In genomic region chr17:15467669-15468068, GRCm38 (mm10) we compare ENCODE assay signal across 9 mouse cellular contexts. TPM values are rescaled to one million over a fixed set of nuclear protein-coding genes. Genes with fewer than 3 reads are reported as not detected.
DNase-seq lines count a peak whose midpoint lies in the region; ATAC-seq and TF ChIP-seq lines count a peak whose summit lies in the region.
"Had no signal": no experiment of that assay in that cellular context is flagged by ENCODE, and none has a peak within 500 bp of the region (broad histone marks: within the 10 kb centered on the region; RNA-seq: fewer than 3 reads in every experiment).

No protein-coding gene starts in this region.

- no peaks in the 10 kb centered on the region for H3K4me1 ChIP-seq in bone marrow macrophage, adult 2 months (ENCODE audit: control insufficient read depth, insufficient read depth, low read length)
- H3K4me1 ChIP-seq in embryonic fibroblast, embryonic 13.5 days (ENCODE audit: control insufficient read depth, insufficient read depth, low read length): no peaks in the 10 kb centered on the region
- H3K4me1 ChIP-seq in heart, embryonic 14.5 days (ENCODE audit: control insufficient read depth in 2 of 2, insufficient read depth in 2 of 2, low read length in 2 of 2): peaks cover 2% of the 10 kb centered on the region in 2 experiments; a peak in 2 of 4 replicates
- H3K4me1 ChIP-seq in lung, adult 2 months (ENCODE audit: control insufficient read depth, insufficient read depth, low read length): no peaks in the 10 kb centered on the region
- H3K4me1 ChIP-seq: limb, embryonic 15.5 days had no signal

- H3K27ac ChIP-seq in bone marrow macrophage, adult 2 months (ENCODE audit: insufficient read depth, low read depth, low read length): no peak overlapping the region
- no peak overlapping the region for H3K27ac ChIP-seq in embryonic fibroblast, embryonic 13.5 days (ENCODE audit: insufficient read depth, low read length)
- no peak overlapping the region for H3K27ac ChIP-seq in heart, embryonic 14.5 days (replicated peaks in 1 of 2; ENCODE audit: control insufficient read depth in 1 of 2, insufficient read depth in 1 of 2, low read depth in 2 of 2, low read length in 2 of 2)
- H3K27ac ChIP-seq: limb, embryonic 15.5 days had no signal

- TF ChIP-seq POLR2A in bone marrow macrophage, adult 2 months (IDR thresholded peaks at IDR 0.05; ENCODE audit: borderline replicate concordance, low read depth, low read length): no peak
- no peak for TF ChIP-seq POLR2A in embryonic fibroblast, embryonic 13.5 days (IDR thresholded peaks at IDR 0.05; ENCODE audit: low read depth, low read length)
- no peak for TF ChIP-seq POLR2A in lung, adult 2 months (IDR thresholded peaks at IDR 0.05; ENCODE audit: borderline replicate concordance, extremely low read depth, low read depth, low read length)

- H3K27me3 ChIP-seq in heart, embryonic 14.5 days (ENCODE audit: control insufficient read depth, insufficient read depth, low read length): no peaks in the 10 kb centered on the region
- H3K27me3 ChIP-seq: limb, embryonic 15.5 days had no signal

- no peak overlapping the region for H3K4me2 ChIP-seq in heart, embryonic 14.5 days (ENCODE audit: low read length)
- H3K4me2 ChIP-seq: limb, embryonic 15.5 days had no signal

- peak; percentile 43; the same call in 1 of the 2 replicates for ATAC-seq in heart, embryonic 14.5 days (ENCODE audit: insufficient number of reproducible peaks, insufficient read depth, low FRiP score, low read depth)

- H3K36me3 ChIP-seq in heart, embryonic 14.5 days (ENCODE audit: control insufficient read depth, insufficient read depth, low read length): peaks cover 36% of the 10 kb centered on the region

- 13% methylated on average over 5 of the region's 5 CpGs for WGBS in heart, embryonic 14.5 days
- 11% methylated on average over 5 of the region's 5 CpGs for WGBS in lung, adult 2 months

- DNase-seq in ES-CJ7 (ENCODE audit: low read depth, low spot score): peak; percentile 78
- peak; percentile 85 to 86 for DNase-seq in kidney, postnatal 4 days
- peak; percentile 64 for DNase-seq in lung, adult 2 months
- peak; percentile 51 for DNase-seq in ovary, postnatal 14 days (ENCODE audit: low spot score)
- DNase-seq in thymus, postnatal 10 days (ENCODE audit: low spot score in 2 of 2): peak; percentile 24 to 75

- no peak overlapping the region for H3K9ac ChIP-seq in heart, embryonic 14.5 days (ENCODE audit: low read length)
- H3K9ac ChIP-seq: limb, embryonic 15.5 days had no signal

- H3K4me3 ChIP-seq in bone marrow macrophage, adult 2 months (ENCODE audit: insufficient read depth, low read length): no peak overlapping the region
- H3K4me3 ChIP-seq in embryonic fibroblast, embryonic 13.5 days (ENCODE audit: insufficient read depth, low read length): no peak overlapping the region
- no peak overlapping the region for H3K4me3 ChIP-seq in heart, embryonic 14.5 days (ENCODE audit: control insufficient read depth in 1 of 2, insufficient read depth in 1 of 2, low read depth in 1 of 2, low read length in 2 of 2)
- H3K4me3 ChIP-seq in lung, adult 2 months (replicated peaks; ENCODE audit: extremely low read depth, low read depth, low read length): no peak overlapping the region
- H3K4me3 ChIP-seq: limb, embryonic 15.5 days had no signal

- peak; percentile 87 for TF ChIP-seq CTCF in bone marrow macrophage, adult 2 months (IDR thresholded peaks at IDR 0.05; ENCODE audit: low read depth, low read length)
- TF ChIP-seq CTCF in embryonic fibroblast, embryonic 13.5 days (IDR thresholded peaks at IDR 0.05; ENCODE audit: borderline replicate concordance, insufficient read depth, low read length): peak; percentile 76
- peak; percentile 91 for TF ChIP-seq CTCF in lung, adult 2 months (IDR thresholded peaks at IDR 0.05; ENCODE audit: insufficient read depth, low read length)

- H3K9me3 ChIP-seq in heart, embryonic 14.5 days (ENCODE audit: control insufficient read depth, low read length): no peaks in the 10 kb centered on the region
- H3K9me3 ChIP-seq: limb, embryonic 15.5 days had no signal

RNA-seq across cellular contexts. Expression of gene Psmb1, which starts 31.9 kb away (rescaled TPM):
- 146 and 150 TPM in 2 replicates for polyA plus RNA-seq in bone marrow macrophage, adult 2 months (2012; ENCODE audit: insufficient read depth, insufficient read length, missing spikeins)
- polyA plus RNA-seq in embryonic fibroblast, embryonic 13.5 days (2011; ENCODE audit: insufficient read length, low read depth, missing spikeins): 179 and 190 TPM in 2 replicates
- polyA plus RNA-seq in heart, embryonic 14.5 days (2014; fragmentation: Nextera tagmentation; extraction: Ambion mirVana): 211 and 225 TPM in 2 replicates
- polyA plus RNA-seq in lung, adult 2 months (2012; rRNA removed): 66.1 and 92.3 TPM in 2 replicates

RNA-seq across cellular contexts. Expression of gene Tbp, which starts 32.0 kb away (rescaled TPM):
- polyA plus RNA-seq in bone marrow macrophage, adult 2 months (2012; ENCODE audit: insufficient read depth, insufficient read length, missing spikeins): 29.9 and 33.7 TPM in 2 replicates
- polyA plus RNA-seq in embryonic fibroblast, embryonic 13.5 days (2011; ENCODE audit: insufficient read length, low read depth, missing spikeins): 36.8 and 38.8 TPM in 2 replicates
- 32.1 and 32.3 TPM in 2 replicates for polyA plus RNA-seq in heart, embryonic 14.5 days (2014; fragmentation: Nextera tagmentation; extraction: Ambion mirVana)
- polyA plus RNA-seq in lung, adult 2 months (2012; rRNA removed): 35.1 and 36.1 TPM in 2 replicates

RNA-seq across cellular contexts. Expression of gene Pdcd2, which starts 59.4 kb away (rescaled TPM):
- 21.9 and 32.4 TPM in 2 replicates for polyA plus RNA-seq in bone marrow macrophage, adult 2 months (2012; ENCODE audit: insufficient read depth, insufficient read length, missing spikeins)
- 27.6 and 38.2 TPM in 2 replicates for polyA plus RNA-seq in embryonic fibroblast, embryonic 13.5 days (2011; ENCODE audit: insufficient read length, low read depth, missing spikeins)
- polyA plus RNA-seq in heart, embryonic 14.5 days (2014; fragmentation: Nextera tagmentation; extraction: Ambion mirVana): 26.9 and 31.2 TPM in 2 replicates
- polyA plus RNA-seq in lung, adult 2 months (2012; rRNA removed): 17.1 and 22.3 TPM in 2 replicates
